Mouse (Mus musculus): ENCODE results near the gene Glrp1. TPM values are rescaled to one million over a fixed set of nuclear protein-coding genes. Genes with fewer than 3 reads are reported as not detected.

Glrp1 gene
- total RNA-seq (2021): not detected
- long read RNA-seq, experiment 1: 0 reads
- long read RNA-seq, experiment 2: 0 reads

DNA sequence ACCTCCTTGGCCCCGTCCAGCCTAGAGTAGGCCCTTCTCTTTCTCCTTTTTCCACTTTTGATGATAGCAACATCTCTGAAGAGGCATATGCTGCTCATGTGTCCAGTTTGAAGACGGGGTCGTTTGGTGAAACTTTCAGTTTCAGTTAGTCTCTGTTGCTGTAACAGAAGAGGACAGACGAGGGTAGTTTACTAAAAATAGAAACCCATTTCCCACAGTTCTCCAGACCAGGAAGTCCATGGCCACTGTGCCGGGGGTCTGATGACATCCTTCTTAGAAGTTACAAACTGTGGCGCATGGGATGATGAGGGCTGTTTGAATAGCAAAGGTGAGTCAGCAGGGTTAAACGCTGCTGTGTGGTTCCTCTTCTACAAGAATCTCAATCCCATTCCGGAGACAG lies at the start of gene Glrp1:
Gene Glrp1, minus strand, starts transcription at position 278 of the 400 bp plus-strand sequence.
- DNase-seq: no peak

DNA sequence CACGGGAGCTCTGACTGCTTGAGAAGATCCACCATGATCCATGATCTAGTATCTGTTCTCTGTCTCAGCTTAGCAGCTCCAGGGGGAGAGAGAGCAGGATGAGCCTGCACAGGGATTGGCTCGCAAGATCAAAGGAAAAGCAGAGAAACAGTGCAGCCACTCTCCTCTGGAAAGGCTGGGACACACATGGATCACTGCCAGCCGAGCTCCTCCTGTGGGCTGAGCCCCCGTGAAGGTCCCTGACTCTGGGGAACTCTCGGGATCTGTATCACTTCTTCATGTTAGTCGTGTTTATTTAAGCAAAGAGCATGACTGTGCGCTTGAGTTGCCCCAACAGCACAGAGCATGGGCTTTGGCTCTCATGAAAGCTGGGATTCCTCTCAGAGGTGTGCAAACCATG lies 49.4 kb upstream of the Glrp1 start:
- DNase-seq: no peak

DNA sequence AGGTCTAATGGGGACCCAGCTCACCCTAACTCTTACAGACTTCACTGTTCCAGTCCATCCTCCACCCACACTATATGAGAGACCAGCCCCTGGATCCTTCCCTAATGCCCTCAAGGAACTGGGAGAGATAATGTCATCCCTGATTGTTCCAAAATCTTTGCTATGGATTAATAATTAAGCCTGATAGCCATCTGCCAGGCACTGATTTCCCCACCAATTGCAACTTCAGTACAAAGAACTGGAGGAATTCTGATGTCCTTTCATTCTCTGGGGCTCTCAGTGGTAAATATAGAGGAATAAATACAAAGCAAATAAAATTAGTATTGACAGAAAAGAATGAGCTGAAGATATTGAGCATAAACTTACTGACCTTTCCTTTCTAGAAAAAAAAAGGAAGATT lies 48.9 kb upstream of the Glrp1 start:
- no peak for DNase-seq

DNA sequence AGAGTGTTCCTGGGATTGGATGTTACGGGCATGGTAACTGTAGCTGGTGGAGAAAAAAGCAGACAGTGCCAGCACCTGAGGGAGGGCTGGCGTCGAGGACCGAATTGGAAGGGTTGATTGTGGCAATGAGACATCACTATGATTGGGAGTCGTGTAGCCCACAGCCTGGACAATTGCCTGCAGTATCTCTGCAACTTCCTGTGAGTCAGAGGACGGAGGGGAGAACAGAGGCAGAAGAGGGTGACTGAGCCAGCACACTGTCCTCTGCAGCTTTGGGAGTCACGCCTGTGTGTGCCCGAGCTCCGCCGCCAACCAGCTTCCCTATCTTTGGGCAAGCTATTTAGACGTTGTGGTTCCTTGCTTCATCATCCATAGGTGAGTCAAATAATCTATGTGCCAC lies 46.5 kb upstream of the Glrp1 start:
- no peak for DNase-seq

DNA sequence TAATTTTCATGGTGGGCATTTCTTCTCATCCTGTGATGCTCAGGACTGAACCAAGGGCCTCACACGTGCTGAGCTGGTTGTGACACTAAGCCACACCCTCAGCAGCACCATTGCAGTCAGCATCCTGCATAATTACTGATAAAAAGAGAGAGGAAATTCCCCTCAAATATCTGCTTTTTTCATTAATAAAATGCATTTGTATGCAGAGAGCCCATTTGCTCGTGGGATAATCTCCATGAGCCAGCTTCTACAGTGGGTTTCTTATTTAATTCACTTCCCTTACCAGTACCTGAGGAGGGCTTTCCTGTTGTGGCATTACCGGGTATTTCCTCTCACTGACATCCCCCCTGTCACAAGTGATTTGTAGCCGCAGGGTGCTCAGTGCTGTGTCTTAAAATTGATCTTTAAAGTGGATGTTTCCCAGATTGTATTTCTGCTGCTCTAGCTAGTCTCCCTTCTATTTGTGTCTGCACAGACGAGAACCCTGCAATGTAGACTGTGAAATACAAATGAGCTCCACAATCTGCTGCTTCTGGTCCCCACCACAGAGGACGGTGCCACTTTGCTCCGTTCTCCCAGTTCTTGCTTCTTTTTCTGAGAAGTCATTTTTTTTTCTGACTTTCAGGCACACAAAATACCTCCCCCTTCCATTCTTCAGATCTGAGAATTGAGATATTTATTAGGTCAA lies 43.8 kb upstream of the Glrp1 start:
- DNase-seq: no peak

DNA sequence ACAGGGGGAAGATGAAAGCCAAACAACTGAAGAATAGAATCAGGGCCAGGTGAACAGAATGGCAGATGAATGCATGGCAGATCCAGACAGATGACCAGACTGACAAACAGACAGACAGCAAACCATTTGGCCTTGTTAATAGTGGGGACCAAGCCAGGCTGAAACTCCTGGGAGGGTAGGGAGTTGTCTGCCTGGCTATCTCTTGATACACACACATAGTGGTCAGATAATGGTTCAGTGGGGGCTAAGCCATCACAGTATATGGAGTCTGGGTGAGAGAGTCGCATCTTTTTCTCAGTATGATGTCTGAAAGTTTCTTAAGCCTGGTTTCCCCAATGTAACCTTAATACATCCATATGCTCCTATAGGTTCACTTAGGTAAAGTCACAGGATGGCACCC lies 39.4 kb upstream of the Glrp1 start:
- no peak for DNase-seq

DNA sequence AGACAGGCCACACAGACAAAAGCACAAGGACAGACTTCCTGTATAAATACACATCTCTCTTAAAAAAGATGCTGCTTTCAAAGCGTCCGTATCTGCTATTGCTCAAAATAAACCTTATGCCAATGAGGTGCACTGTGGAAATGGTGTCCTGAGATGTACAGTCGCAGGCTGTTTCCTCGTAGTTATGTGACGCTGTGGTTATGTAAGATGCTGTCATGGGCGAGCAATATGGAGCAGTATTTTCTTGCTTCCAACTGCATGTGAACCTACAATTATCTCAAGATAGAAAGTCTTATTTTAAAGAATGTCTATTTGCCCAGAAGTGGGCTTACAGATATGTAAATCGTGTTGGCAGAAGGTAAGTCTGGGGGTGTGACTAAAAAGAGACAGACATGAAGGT lies 37.3 kb upstream of the Glrp1 start:
- no peak for DNase-seq

DNA sequence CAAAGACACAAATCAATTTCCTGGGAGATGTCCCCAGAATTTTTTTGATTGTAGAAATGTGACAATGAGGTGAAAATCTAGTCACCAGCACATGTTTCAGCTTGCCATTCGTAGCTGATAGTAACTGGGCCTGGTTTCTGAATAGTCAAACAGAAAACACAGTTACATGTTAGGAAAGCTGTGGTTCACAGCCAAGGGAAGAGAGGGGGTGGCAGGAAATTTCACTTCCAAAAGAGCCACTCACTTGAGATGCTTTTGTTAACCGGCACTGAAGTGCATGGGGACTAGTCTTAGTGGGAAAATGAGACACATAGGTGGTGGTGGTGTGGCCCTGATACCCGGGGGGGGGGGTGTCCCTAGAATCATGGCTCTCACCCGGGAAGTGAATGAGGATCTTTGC lies 33.7 kb upstream of the Glrp1 start:
- no peak for DNase-seq

DNA sequence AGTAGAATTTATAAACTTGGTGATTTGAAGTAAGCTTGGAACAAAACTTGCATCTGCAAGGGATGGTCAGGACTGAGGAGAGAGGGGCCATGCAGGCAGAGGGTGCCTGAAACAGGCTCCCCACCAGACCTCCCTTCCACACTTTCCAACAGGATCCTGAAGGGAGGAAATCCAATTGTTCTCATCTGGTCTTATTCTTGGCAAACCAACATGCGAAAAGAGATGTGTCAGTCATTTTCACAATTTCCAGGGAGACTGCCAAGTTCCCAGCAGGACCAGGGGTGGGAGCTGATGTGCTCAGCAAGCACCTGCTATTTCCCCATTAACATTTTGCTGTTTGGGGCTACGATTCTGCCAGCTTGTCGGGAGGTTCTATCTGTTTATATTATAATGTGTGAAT lies 30.0 kb upstream of the Glrp1 start:
- no peak for DNase-seq

DNA sequence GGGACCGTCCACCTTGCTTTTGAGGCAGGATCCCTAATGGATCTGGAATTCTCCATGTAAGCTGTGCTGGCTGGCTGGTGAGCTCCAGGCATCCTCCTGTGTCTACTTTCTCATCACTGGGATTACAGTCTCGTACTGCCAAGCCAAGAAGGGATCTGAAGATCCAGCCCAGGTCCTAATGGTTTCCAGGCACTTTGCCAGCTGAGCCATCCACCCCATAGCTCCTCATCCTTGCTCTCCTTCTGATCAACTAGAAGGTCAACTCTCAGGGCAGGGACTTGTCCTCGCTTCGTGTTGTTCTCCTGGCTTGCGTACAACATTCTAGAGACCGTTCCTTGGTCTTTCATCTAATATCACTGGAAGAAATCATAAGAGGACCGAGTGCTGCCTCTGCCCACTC lies 29.4 kb upstream of the Glrp1 start:
- DNase-seq: no peak

DNA sequence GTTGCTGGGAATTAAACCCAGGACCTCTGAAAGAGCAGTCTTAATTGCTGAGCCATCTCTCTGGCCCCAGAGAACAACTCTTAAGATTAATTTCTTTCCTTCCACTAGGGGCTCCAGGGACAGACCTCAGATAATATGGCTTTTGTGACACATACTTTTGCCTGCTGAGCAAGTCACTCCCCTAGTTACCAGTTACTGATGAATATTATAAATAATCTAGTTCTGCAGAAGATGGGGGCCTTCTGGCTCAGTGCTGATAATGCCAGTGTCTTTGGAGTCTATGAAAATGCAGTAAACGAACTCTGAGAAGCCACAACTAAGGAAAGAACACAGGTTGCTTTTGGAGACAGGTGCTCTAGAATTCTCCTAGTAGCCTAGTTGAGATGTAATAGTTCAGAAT lies 26.4 kb upstream of the Glrp1 start:
- DNase-seq: no peak

DNA sequence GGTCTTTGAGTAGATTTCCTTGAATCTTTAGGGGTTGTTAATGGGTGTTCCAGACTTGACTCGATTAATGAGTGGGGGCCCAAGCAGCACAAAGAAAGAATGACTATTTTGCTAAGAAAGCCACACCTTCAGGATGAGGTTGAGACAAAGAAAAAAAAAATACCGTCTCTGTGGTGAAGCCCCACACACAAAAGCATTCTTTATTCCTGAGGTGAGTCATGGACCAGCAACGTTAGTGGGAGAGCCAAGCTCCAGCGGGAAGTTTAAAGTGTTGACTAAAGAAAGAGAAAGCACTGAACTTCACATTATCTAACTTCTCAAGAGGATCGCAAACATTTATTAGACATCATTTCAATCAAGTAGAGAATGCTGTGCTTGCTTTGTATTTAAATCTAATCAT lies 24.2 kb upstream of the Glrp1 start:
- DNase-seq: no peak

DNA sequence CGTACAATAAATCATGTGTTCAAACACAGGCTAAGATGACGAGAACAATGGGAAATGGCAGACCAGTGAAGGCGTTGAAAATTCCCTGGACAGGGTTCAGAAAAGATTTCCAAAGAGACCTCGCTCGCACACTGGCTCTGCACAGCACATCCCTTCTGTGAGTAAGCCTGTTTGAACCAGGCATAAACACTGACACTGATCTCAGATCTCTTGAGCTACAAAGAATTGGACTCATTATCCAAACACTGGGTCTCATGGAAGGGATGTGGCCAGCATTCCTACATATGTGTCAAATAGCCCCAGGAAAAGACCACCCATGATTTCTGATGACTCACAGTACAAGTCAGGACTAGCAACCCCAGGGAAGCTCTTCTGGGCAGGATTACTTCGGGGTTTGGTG lies 16.3 kb upstream of the Glrp1 start:
- no peak for DNase-seq

DNA sequence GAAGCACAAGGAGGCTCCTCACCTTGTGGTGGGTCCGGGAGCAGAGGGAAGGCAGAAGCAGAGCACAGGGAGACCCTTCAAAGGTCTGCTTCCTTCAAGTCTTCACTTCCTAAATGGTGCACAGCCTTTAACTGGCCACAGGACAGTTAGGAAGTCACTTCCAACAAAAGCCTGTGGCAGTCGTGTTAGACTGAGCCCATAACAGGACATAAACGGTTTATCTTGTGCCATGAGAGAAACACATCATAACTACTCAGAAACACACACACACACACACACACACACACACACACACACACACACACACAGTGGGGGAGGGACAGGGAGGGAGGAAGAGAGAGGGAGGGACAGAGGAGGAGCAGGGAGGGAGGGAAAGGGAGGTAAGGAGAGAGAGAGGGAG lies 15.8 kb upstream of the Glrp1 start:
- DNase-seq: no peak

DNA sequence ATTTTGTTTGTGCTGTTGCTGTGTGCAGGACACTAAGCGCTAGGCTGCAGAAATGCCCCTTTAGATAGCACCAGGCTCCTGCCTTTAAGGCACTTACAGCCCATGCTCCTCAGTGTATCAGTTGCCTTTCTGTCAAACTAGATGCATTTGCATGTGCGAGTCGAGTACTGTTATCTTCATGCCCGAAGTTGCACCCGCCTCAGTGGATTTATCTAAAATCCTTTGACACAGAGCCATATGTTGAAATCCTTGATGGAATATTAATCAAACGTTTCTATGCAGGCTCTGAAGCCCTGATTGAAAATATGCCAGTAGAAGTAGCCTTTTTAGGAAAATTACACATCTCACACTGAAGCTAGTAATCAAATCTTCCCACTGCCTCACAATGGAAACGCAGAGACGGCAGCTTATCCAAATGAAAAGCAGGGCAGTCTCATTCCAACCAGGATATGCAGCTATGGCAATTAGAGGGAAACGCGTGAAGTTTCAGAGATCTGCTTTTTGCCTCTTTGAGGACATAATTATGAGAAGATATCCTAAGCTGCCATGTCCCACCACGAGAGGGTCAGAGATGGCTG lies 11.4 kb upstream of the Glrp1 start:
- DNase-seq: no peak

DNA sequence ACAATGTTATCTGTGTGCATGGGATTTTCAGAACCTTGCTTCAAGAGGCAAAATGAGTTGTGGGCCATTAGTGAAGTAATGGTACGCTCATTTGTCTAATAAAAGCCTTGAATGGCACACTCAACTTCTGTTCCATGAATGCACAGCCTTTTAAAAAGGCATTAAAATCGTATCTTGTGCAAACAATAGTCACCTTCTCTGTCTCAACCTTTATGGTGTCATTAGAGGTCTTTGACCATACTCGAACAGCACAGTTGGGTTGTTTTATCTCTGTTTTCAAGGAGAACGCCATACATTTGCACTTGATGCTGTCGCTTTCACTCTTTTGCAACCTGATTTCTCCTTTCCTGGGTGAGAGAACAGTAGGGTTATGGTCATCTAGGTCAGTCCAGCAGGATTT lies 3.7 kb upstream of the Glrp1 start:
- no peak for DNase-seq

DNA sequence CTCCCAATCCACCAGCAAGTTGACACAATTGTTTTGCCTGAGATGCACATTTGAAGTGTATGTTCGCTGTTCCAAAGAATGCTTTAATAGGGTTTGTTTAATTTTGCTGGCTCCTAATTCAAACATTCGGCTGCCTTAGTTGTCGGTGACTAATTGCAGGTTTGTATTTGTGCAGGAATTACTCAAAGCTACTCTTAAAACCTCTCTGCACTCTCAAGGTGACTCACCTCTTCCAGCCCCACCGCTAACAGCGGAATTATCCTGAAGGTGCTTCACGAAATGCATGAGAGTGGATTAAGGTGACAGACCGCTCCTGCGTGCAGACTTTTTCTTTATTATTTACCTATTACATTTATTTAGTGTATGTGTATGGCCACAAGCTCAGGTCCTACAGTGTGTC lies 2.0 kb downstream of the Glrp1 start:
- DNase-seq: no peak

DNA sequence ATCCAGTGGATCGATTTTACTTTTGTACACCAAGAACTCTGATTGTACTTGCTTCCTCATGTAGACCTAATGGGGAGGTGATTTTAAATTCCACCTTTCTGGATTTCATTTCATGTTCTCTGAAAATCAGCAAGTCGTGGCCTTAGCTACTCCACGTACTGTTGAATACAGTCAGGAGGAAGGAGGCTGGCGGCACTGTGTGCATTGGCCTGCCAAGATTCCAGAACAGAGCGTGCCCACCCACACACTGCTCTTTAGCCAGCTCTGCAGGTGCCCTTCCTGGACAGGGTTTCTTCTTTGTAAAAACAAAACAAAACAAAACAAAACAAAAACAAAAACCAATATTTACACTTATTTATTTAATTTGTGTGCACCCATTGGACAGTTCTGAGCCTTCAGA lies 2.7 kb downstream of the Glrp1 start:
- no peak for DNase-seq

DNA sequence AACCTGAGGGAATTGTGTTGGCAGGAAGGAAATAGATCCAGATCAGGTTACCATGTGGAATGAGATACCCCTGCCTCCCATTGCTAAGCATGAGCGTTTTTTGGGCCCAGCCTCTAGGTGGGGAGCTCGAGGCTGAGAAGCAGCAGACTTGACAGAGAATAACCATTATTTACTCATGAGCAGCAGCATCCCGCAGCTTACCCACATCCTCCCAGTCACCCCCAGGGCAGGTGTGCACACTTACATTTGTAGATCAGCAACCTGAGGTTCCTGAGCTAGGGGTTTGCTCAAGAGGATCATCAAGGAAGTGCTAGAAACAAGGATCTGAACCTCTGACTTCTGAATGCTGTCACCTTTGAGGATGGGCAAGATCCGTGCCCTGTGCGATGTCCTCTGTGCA lies 3.5 kb downstream of the Glrp1 start:
- no peak for DNase-seq

DNA sequence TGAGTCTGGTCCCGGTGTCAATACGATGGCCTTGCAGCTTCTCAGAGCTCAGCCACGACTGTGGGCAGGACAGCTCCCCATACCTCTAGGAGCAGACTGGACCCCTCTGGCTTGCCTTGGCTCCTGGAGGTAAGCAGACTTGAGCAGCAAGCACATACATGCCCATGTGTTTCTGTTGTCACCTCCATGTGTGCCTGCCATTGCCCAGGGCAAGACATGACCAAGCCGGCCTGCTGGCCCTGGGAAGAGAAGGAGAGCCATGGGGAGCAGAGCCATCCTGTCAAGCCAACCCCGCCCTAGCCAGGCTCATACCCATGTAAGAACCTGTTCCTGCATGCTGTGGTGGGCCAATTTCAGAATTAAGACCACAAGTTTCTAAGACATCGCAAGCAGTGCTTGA lies 4.2 kb downstream of the Glrp1 start:
- no peak for DNase-seq

DNA sequence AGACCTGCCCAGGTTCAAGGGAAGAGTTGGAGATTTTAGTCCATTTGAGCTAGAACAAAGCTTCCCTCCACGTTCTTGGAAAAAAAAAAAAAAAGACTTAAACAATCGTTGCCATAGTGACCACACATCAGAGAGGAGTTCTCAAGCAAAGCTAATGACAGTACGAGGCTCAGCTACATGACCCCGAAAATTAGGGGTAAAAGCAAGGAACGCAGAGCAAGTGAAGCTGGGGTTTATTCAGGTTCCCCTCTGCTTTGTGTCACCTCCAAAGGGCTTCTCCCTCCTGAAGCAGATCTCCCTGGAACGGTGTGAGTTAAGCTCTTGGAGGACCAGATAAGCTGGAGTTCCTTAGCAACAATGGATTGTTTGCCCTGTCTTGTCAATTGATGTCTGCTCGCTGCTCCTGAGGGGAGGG lies 5.3 kb downstream of the Glrp1 start:
- DNase-seq: no peak

DNA sequence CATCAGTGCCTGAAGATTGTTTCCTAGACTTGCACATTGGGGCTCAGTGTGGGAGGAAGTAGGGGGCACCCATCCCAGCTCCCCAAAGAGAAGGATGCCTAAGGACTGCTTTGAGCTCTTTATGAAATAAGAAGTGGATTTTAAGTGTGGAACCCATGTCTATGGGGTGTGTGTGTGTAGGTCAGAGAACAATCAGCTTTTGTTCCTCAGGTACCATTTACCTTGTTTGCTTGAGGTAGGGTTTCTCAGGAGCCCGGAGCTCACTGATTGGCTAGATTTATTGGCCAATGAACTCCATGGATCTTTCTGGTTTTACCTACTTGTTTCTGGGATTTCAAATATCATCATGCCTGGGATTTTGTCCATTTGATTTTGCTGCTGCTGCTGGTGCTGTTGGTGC lies 7.0 kb downstream of the Glrp1 start:
- no peak for DNase-seq

DNA sequence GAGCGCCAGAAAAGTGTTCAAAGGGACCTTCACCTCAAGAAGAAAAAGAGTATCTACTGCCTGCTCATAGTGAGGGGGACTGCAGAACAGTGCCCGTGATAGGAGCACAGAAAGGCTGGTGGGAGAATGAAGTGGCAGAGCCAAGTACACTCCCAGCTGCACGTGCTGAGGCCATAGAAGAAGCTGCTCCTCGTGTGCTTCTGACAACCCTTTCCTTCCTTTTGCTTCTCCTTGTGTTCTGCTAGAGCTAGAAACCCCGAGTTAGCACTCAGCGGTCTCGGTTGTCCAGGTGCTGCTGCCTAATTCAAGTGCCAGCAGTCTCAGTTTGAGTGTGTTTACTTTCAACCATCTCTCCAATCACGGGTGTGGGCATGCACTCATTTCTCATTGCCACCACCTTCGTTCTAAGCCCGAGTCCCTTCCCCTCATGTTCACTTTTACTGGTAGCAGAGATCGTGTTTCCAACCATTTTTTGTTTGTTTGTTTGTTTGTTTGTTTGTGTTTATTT lies 10.6 kb downstream of the Glrp1 start:
- no peak for DNase-seq

DNA sequence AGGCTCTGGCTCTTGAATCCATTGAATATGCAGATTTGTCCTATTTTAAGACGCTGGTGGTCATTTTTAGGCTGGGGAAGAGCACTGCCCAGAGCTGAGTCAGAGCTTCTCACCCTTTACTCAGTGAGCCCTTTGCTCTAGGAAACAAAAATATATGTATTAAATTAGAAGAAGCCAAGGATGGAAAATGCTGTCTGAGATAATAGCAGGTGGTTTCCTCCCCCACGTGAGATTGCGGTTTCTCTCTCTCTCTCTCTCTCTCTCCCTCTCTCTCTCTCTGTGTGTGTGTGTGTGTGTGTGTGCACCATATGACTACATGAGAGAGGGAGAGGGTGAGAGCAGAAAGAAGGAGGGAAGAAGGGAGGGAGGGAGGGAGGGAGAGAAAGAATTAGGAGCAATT lies 12.5 kb downstream of the Glrp1 start:
- DNase-seq: no peak
